Mouse (Mus musculus): Measurements from ENCODE around the gene Pkhd1. TPM values are rescaled to one million over a fixed set of nuclear protein-coding genes. Genes with fewer than 3 reads are reported as not detected.

The Pkhd1 gene
- polyA plus RNA-seq, 1 experiment from 2014 or later: 0.67 TPM

- WGBS: 47% methylated on average over 3 of the region's 3 CpGs
- Histone ChIP-seq H3K9me3 (ENCODE audit: low read depth, low read length) (no peaks in the 10 kb centered on the region), H3K27ac (ENCODE audit: low read depth) (no peak overlapping the region), H3K27me3 (ENCODE audit: insufficient read depth, low read length) (no peaks in the 10 kb centered on the region), H3K9ac (no peak overlapping the region), H3K4me3 (ENCODE audit: low read depth, low read length) (no peak overlapping the region), H3K4me2 (no peak overlapping the region), H3K4me1 (ENCODE audit: insufficient read depth) (no peaks in the 10 kb centered on the region), H3K36me3 (ENCODE audit: insufficient read depth) (no peaks in the 10 kb centered on the region)
- ATAC-seq (ENCODE audit: insufficient read depth) (no peak), DNase-seq (no peak)
- no peak for TF ChIP-seq CTCF (IDR thresholded peaks at IDR 0.05; ENCODE audit: low read depth)
Measured at GRCm38 (mm10) chr1:20306116-20306515, 311.7 kb downstream of the Pkhd1 start.

GRCm38 (mm10) chr1:20302943-20303578, 314.8 kb downstream of the Pkhd1 start:
- no peak for TF ChIP-seq CTCF (IDR thresholded peaks at IDR 0.05; ENCODE audit: low read depth)
- no peak overlapping the region for H3K9ac ChIP-seq
- DNase-seq (no peak), ATAC-seq (ENCODE audit: insufficient read depth) (no peak)
- no peaks in the 10 kb centered on the region for H3K4me1 ChIP-seq (ENCODE audit: insufficient read depth)
- no peak overlapping the region for H3K4me3 ChIP-seq (ENCODE audit: low read depth, low read length)
- H3K4me2 ChIP-seq: no peak overlapping the region
- no peak overlapping the region for H3K27ac ChIP-seq (ENCODE audit: low read depth)
- H3K27me3 ChIP-seq (ENCODE audit: insufficient read depth, low read length): no peaks in the 10 kb centered on the region
- H3K9me3 ChIP-seq (ENCODE audit: low read depth, low read length): no peaks in the 10 kb centered on the region
- WGBS: 69% methylated on average over 6 of the region's 6 CpGs
- H3K36me3 ChIP-seq (ENCODE audit: insufficient read depth): no peaks in the 10 kb centered on the region

- DNase-seq: no peak
- Histone ChIP-seq H3K4me3 (ENCODE audit: low read depth, low read length) (no peak overlapping the region), H3K4me1 (ENCODE audit: insufficient read depth) (no peaks in the 10 kb centered on the region), H3K4me2 (no peak overlapping the region), H3K9ac (no peak overlapping the region), H3K36me3 (ENCODE audit: insufficient read depth) (no peaks in the 10 kb centered on the region), H3K27me3 (ENCODE audit: insufficient read depth, low read length) (no peaks in the 10 kb centered on the region), H3K9me3 (ENCODE audit: low read depth, low read length) (no peaks in the 10 kb centered on the region), H3K27ac (ENCODE audit: low read depth) (no peak overlapping the region)
- 78% methylated on average over 8 of the region's 8 CpGs for WGBS
- ATAC-seq (ENCODE audit: insufficient read depth): no peak
- no peak for TF ChIP-seq CTCF (IDR thresholded peaks at IDR 0.05; ENCODE audit: low read depth)
Measured at GRCm38 (mm10) chr1:20302187-20302942, 315.5 kb downstream of the Pkhd1 start.

GRCm38 (mm10) chr1:20301631-20302030, 316.2 kb downstream of the Pkhd1 start:
- H3K9ac ChIP-seq: no peak overlapping the region
- no peak overlapping the region for H3K27ac ChIP-seq (ENCODE audit: low read depth)
- ATAC-seq (ENCODE audit: insufficient read depth) (no peak), DNase-seq (no peak)
- H3K9me3 ChIP-seq (ENCODE audit: low read depth, low read length): no peaks in the 10 kb centered on the region
- H3K4me3 ChIP-seq (ENCODE audit: low read depth, low read length): no peak overlapping the region
- no peak overlapping the region for H3K4me2 ChIP-seq
- 81% methylated on average over 3 of the region's 3 CpGs for WGBS
- no peak for TF ChIP-seq CTCF (IDR thresholded peaks at IDR 0.05; ENCODE audit: low read depth)
- no peaks in the 10 kb centered on the region for H3K36me3 ChIP-seq (ENCODE audit: insufficient read depth)
- no peaks in the 10 kb centered on the region for H3K4me1 ChIP-seq (ENCODE audit: insufficient read depth)
- H3K27me3 ChIP-seq (ENCODE audit: insufficient read depth, low read length): no peaks in the 10 kb centered on the region

GRCm38 (mm10) chr1:20288696-20289095, 329.2 kb downstream of the Pkhd1 start:
- H3K27me3 ChIP-seq (ENCODE audit: insufficient read depth, low read length): no peaks in the 10 kb centered on the region
- H3K9ac ChIP-seq: no peak overlapping the region
- 84% methylated on average over 1 of the region's 1 CpGs for WGBS
- no peak overlapping the region for H3K4me2 ChIP-seq
- no peaks in the 10 kb centered on the region for H3K9me3 ChIP-seq (ENCODE audit: low read depth, low read length)
- no peak for ATAC-seq (ENCODE audit: insufficient read depth)
- TF ChIP-seq CTCF (IDR thresholded peaks at IDR 0.05; ENCODE audit: low read depth): no peak
- H3K27ac ChIP-seq (ENCODE audit: low read depth): no peak overlapping the region
- no peaks in the 10 kb centered on the region for H3K4me1 ChIP-seq (ENCODE audit: insufficient read depth)
- DNase-seq: no peak
- no peaks in the 10 kb centered on the region for H3K36me3 ChIP-seq (ENCODE audit: insufficient read depth)
- no peak overlapping the region for H3K4me3 ChIP-seq (ENCODE audit: low read depth, low read length)

GRCm38 (mm10) chr1:20260403-20260802, 357.5 kb downstream of the Pkhd1 start:
- H3K27me3 ChIP-seq (ENCODE audit: insufficient read depth, low read length): no peaks in the 10 kb centered on the region
- no peak overlapping the region for H3K27ac ChIP-seq (ENCODE audit: low read depth)
- DNase-seq (no peak), ATAC-seq (ENCODE audit: insufficient read depth) (no peak)
- H3K36me3 ChIP-seq (ENCODE audit: insufficient read depth): no peaks in the 10 kb centered on the region
- H3K4me1 ChIP-seq (ENCODE audit: insufficient read depth): no peaks in the 10 kb centered on the region
- no peak overlapping the region for H3K4me2 ChIP-seq
- H3K9ac ChIP-seq: no peak overlapping the region
- no peak for TF ChIP-seq CTCF (IDR thresholded peaks at IDR 0.05; ENCODE audit: low read depth)
- no peak overlapping the region for H3K4me3 ChIP-seq (ENCODE audit: low read depth, low read length)
- whole genome bisulfite sequencing: 53% methylated on average over 5 of the region's 5 CpGs
- H3K9me3 ChIP-seq (ENCODE audit: low read depth, low read length): no peaks in the 10 kb centered on the region

DNA sequence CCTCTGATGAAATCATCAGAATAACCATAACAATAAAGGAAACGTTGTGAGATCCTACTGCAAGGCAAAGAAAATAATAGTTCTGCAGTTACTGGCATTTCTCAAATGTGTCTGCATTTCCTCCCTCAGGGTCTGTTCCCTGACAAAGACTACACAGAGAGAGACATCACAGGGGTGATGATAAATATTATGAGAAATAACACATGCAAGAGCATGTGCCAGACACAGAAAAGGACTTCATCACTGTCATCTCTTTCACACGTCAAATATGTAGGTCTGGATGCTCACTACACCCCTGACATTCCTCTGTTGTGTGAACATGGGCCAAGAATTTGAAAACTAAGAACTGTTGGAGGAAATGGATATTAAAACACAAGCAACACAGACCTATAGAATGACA, 369.7 kb downstream of the Pkhd1 start:
- DNase-seq: no peak
- H3K27ac ChIP-seq (ENCODE audit: low read depth): no peak overlapping the region

More for the DNA sequence above, 369.7 kb downstream of the Pkhd1 start:
- Histone ChIP-seq H3K4me1 (ENCODE audit: insufficient read depth) (no peaks in the 10 kb centered on the region), H3K9ac (no peak overlapping the region), H3K27me3 (ENCODE audit: insufficient read depth, low read length) (no peaks in the 10 kb centered on the region), H3K4me3 (ENCODE audit: low read depth, low read length) (no peak overlapping the region), H3K4me2 (no peak overlapping the region), H3K9me3 (ENCODE audit: low read depth, low read length) (no peaks in the 10 kb centered on the region), H3K36me3 (ENCODE audit: insufficient read depth) (no peaks in the 10 kb centered on the region)
- WGBS: 47% methylated on average over 2 of the region's 2 CpGs
- no peak for TF ChIP-seq CTCF (IDR thresholded peaks at IDR 0.05; ENCODE audit: low read depth)
- ATAC-seq (ENCODE audit: insufficient read depth): no peak

Data from lung, embryonic 14.5 days (tissue).